Mouse (Mus musculus): ENCODE results near the gene Cuta. TPM values are rescaled to one million over a fixed set of nuclear protein-coding genes. Genes with fewer than 3 reads are reported as not detected.
A peak's percentile ranks its signal among the peaks of the same experiment; 100 is the strongest.

Cuta gene
- polyA plus RNA-seq, 1 experiment from 2014 or later: 152 TPM

DNA sequence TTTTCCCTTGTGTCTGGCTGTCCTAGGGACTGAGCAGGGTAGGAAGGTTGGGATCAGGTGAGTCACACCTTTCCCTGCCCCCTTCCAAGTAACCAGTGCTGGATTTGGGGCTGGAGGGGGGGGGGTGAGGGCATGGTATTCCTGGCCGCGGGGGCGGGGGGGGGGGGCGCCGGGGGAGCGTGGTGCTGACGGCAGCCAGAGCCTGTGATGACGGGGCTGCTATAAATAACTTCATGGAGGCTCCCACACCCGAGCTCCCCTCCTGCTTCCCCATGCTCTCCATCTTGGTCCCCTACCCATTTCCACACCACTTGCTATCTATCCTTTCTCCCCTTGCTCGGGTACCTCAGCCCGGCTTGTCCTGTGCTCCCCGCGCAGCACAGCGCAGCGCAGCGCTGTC is 14.4 kb upstream of the Cuta start:
- peaks cover 77% of the 10 kb centered on the region for H3K4me1 ChIP-seq
- H3K4me3 ChIP-seq: peak overlapping the region; percentile 48
- 5% methylated on average over 16 of the region's 16 CpGs for WGBS
- H3K9me3 ChIP-seq: no peaks in the 10 kb centered on the region
- no peaks in the 10 kb centered on the region; the same call in 1 of the 2 replicates for H3K27me3 ChIP-seq (replicated peaks)
- peak; percentile 24; the same call in 1 of the 2 replicates for ATAC-seq (ENCODE audit: extremely low read depth, insufficient number of reproducible peaks, low FRiP score, low TSS enrichment)
- H3K27ac ChIP-seq (replicated peaks): peak overlapping the region; percentile 95
- peak overlapping the region; percentile 64 for H3K4me2 ChIP-seq
- H3K36me3 ChIP-seq: peaks cover 38% of the 10 kb centered on the region
- H3K9ac ChIP-seq: peak overlapping the region; percentile 79

DNA sequence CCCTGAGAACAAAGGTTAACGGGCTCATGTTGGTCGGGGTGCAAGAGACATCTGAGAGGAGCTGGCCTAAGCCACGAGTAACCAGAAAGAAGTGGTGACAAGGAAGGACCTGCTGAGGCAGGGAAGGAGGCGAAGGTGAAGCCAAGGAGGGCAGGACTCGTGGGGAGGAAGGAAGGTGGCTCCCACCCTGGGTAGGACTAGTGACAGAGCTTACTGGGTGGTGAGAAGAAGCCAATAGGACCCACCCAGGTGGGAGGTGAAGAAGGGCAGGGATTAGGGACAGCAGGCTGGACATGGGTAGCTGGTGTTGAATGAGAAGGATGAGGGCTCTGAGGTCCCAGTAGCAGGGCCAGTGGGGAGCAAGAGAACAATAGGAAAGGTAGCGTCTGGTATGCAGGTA is 13.8 kb upstream of the Cuta start:
- no peaks in the 10 kb centered on the region for H3K9me3 ChIP-seq
- peaks cover 34% of the 10 kb centered on the region for H3K36me3 ChIP-seq
- H3K9ac ChIP-seq: peak overlapping the region; percentile 79
- H3K4me1 ChIP-seq: peaks cover 78% of the 10 kb centered on the region
- H3K27me3 ChIP-seq (replicated peaks): no peaks in the 10 kb centered on the region; the same call in 1 of the 2 replicates
- ATAC-seq (ENCODE audit: extremely low read depth, insufficient number of reproducible peaks, low FRiP score, low TSS enrichment): no peak
- 26% methylated on average over 6 of the region's 6 CpGs for WGBS
- H3K4me2 ChIP-seq: peak overlapping the region; percentile 64
- H3K27ac ChIP-seq (replicated peaks): peak overlapping the region; percentile 95
- H3K4me3 ChIP-seq: peak overlapping the region; percentile 48

DNA sequence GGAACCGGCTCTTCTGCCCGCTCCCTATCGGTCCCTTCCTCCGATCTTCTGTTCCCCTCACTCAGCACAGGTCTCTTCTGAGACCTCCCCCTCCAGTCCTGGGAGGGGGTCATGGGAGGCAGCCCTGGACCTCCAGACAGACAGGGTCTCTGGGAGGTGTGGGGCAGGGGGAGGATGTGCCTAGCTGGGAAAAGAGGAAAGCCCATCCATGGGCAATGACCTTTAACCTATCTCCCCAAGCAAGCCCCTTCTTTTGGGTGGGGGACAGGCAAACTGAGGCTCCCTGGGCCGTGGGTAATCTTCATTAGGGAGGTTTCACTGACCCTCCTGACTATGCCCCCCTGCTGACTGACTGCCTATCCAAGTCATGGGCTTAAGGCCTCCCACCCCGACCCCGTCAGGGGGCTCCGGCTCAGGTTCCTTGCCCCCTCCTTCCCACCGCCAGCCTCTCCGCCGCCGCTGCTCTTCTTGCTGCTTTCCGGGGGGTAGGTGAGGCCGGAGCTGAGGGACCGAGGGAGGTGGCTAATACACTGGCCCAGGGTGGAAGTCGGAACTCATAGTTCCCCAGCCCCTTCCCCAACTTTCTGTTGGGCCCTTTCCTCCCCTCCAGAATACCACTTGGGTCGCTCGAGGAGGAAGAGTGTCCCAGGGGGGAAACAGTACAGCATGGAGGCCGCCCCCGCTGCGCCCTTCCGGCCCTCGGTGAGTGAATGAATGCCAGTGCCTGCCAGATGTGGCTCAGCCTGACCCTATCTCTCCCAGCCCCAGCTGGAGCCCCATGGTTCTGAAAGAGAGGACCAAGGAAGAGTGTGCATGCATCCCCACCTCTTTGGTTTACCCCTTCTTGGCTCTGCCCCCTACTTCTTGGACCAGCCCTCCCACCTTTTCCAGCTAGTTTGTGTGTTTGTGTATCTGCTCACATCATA is 12.8 kb upstream of the Cuta start:
- Histone ChIP-seq H3K27me3 (replicated peaks) (no peaks in the 10 kb centered on the region; the same call in 1 of the 2 replicates), H3K36me3 (peaks cover 24% of the 10 kb centered on the region), H3K4me3 (peak overlapping the region; percentile 48), H3K27ac (replicated peaks) (peak overlapping the region; percentile 95), H3K4me1 (peaks cover 85% of the 10 kb centered on the region), H3K9ac (peak overlapping the region; percentile 79), H3K4me2 (peak overlapping the region; percentile 64), H3K9me3 (no peaks in the 10 kb centered on the region)
- no peak for ATAC-seq (ENCODE audit: extremely low read depth, insufficient number of reproducible peaks, low FRiP score, low TSS enrichment)
- 17% methylated on average over 23 of the region's 23 CpGs for WGBS

DNA sequence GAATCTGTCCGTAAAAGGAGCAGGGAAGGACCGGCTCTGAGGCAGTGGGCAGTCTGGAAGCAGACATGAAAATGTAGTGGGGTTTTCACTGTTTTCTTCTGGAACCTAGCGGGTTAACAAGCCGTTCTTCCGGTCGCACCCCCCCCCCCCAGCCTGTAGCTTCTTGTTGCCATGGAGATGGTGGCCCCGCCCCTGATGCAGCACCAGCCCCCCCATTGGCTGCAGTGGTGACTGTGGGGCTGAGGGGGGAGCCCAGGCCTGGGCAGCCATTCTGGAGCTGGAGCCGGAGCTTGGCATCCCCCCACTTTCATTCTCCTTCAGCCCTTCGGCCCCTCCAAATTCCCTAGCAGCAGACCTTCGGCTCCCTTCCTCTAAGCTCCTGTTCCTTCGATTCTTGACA is 12.0 kb upstream of the Cuta start:
- H3K4me1 ChIP-seq: peaks cover 85% of the 10 kb centered on the region
- H3K9me3 ChIP-seq: no peaks in the 10 kb centered on the region
- H3K36me3 ChIP-seq: peaks cover 16% of the 10 kb centered on the region
- peak overlapping the region; percentile 95 for H3K27ac ChIP-seq (replicated peaks)
- 1% methylated on average over 11 of the region's 11 CpGs for WGBS
- peak overlapping the region; percentile 48 for H3K4me3 ChIP-seq
- peak overlapping the region; percentile 64 for H3K4me2 ChIP-seq
- peak overlapping the region; percentile 79 for H3K9ac ChIP-seq
- no peaks in the 10 kb centered on the region; the same call in 1 of the 2 replicates for H3K27me3 ChIP-seq (replicated peaks)
- no peak for ATAC-seq (ENCODE audit: extremely low read depth, insufficient number of reproducible peaks, low FRiP score, low TSS enrichment)

DNA sequence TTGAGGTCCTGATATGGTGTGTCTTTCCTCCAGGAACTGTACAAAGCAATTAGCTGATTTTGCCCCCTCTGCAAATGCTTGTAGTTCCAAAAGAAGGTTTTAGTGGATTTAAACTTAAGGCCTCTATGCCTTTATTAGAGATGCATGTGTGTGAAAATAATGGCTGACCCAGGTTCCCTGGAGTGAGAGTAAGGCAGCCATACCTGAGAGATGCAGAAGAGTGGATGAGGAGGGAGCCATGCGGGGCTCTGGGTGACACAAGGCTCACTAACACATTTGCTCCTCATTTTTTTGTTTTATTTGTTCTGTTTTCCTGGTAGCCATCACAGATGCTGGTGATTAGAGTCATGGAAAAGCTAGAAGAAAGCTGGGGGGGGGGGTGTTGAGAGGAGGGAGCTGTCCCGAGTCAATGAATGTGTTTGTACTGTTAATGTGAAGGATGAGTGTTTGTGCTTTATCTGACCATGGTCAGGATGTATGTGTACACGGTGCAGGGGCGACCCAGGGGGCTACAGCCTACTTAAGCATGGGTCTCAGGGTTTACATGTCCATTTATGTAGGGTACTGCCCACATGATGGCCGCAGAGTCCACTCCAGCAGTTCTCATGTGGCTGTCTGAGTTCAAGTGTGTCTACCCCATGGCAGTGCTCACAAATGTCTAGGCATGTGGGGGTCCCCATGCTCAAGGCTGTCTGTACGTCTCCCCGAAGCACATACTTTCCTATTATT is 11.4 kb upstream of the Cuta start:
- Histone ChIP-seq H3K9me3 (no peaks in the 10 kb centered on the region), H3K36me3 (peaks cover 9% of the 10 kb centered on the region; the same call in 1 of the 2 replicates), H3K4me1 (peaks cover 89% of the 10 kb centered on the region), H3K27ac (replicated peaks) (peak overlapping the region; percentile 54), H3K9ac (peak overlapping the region; percentile 79), H3K4me2 (peak overlapping the region; percentile 64), H3K27me3 (replicated peaks) (no peaks in the 10 kb centered on the region; the same call in 1 of the 2 replicates), H3K4me3 (peak overlapping the region; percentile 48)
- WGBS: 35% methylated on average over 7 of the region's 7 CpGs
- no peak for ATAC-seq (ENCODE audit: extremely low read depth, insufficient number of reproducible peaks, low FRiP score, low TSS enrichment)

DNA sequence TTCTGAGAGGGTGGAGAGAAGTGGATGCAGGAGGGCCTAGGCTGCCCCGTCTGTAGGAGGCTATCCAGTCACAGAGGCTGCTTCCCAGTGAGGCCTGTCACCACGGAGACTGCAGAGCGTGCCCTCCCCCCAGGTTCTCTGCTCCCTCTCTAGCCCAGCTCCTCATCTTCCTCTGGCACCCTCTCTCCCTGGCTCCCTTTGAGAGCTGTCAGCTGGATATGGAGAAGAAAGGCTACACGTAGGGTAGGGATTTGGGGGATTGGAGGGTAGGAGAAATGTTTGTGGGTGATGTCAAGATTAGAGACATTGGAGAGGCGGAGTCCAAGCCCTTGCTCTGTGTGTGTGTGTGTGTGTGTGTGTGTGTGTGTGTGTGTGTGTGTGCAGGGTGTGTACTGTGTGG is 10.5 kb upstream of the Cuta start:
- Histone ChIP-seq H3K4me2 (peak overlapping the region; percentile 96), H3K27ac (replicated peaks) (peak overlapping the region; percentile 74), H3K4me3 (peak overlapping the region; percentile 79), H3K4me1 (peaks cover 87% of the 10 kb centered on the region), H3K9me3 (no peaks in the 10 kb centered on the region), H3K9ac (peak overlapping the region; percentile 94), H3K27me3 (replicated peaks) (peaks cover 3% of the 10 kb centered on the region; the same call in 1 of the 2 replicates), H3K36me3 (peaks cover under 1% of the 10 kb centered on the region; the same call in 1 of the 2 replicates)
- WGBS: 50% methylated on average over 5 of the region's 5 CpGs
- no peak for ATAC-seq (ENCODE audit: extremely low read depth, insufficient number of reproducible peaks, low FRiP score, low TSS enrichment)

DNA sequence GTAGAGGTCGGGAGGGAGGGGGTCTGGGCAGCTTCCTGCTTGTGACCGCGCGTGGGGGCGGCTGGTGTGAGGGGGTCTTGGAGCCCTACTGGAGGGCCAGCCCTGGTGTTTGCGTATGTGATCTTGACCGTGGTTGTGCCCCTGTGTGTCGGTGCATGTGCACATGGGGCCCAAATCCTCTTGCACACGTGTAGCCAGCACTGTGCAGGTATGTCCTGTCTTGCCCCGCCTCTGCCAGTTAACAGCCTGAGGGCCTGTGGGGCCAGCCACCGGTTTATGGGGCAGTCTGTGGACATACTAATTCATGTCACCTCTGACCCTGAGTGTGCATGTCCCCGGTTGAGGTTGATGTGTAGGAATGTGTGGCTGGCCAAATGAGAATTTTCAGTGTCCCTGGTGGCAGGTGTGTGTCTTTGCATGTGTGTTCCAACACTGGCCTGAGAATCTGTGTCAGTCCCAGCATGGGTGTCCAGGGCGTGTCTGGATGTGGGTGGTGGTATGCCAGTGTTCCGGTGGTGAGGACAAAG is 9.7 kb upstream of the Cuta start:
- Histone ChIP-seq H3K27me3 (replicated peaks) (peaks cover 3% of the 10 kb centered on the region; the same call in 1 of the 2 replicates), H3K4me1 (peaks cover 79% of the 10 kb centered on the region), H3K36me3 (no peaks in the 10 kb centered on the region), H3K27ac (replicated peaks) (peak overlapping the region; percentile 74), H3K4me3 (peak overlapping the region; percentile 79), H3K9ac (peak overlapping the region; percentile 94), H3K4me2 (peak overlapping the region; percentile 96), H3K9me3 (no peaks in the 10 kb centered on the region)
- WGBS: 11% methylated on average over 13 of the region's 14 CpGs
- ATAC-seq (ENCODE audit: extremely low read depth, insufficient number of reproducible peaks, low FRiP score, low TSS enrichment): no peak

DNA sequence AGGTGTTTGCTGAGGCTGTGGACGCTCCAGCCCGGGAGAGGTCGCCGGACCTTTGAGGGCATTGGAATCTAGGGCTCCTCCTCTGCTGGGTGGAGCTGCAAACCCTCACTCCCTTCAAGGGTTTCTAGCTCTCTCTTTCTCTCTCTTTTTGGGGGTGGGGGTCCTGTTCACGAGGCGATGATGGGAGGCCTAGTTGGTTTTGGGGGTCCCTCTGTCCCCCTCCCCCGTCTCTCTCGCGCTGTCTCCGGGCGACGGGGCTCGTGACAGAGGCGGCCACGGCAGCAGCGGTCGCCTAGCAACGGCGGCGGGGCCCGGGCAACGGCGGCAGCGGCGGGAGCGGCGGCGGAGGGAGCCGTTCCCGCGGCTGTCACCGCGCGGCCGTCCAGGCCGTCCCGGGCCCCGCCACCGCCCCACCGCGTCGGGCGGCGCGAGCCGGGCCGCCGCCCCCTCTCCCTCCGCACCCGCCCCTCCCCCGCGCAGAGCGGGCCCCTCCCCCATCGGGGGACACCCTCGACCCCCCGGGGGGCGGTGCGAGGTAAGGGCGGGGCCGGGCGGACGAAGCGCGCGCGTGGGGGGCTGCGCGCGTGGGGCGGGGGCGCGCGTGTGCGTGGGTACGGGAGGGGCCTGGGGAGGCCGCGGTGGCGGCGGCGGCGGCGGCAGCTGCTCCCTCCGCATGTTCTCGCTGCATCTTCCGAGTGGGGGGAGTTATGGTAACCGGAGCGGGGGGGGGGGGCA is 9.1 kb upstream of the Cuta start:
- peak overlapping the region; percentile 79 for H3K4me3 ChIP-seq
- no peaks in the 10 kb centered on the region for H3K36me3 ChIP-seq
- H3K9me3 ChIP-seq: no peaks in the 10 kb centered on the region
- peaks cover 3% of the 10 kb centered on the region; the same call in 1 of the 2 replicates for H3K27me3 ChIP-seq (replicated peaks)
- ATAC-seq (ENCODE audit: extremely low read depth, insufficient number of reproducible peaks, low FRiP score, low TSS enrichment): no peak
- H3K4me1 ChIP-seq: peaks cover 73% of the 10 kb centered on the region
- under 1% methylated on average over 55 of the region's 87 CpGs for WGBS
- peak overlapping the region; percentile 96 for H3K4me2 ChIP-seq
- H3K27ac ChIP-seq (replicated peaks): peak overlapping the region; percentile 74
- H3K9ac ChIP-seq: peak overlapping the region; percentile 94

DNA sequence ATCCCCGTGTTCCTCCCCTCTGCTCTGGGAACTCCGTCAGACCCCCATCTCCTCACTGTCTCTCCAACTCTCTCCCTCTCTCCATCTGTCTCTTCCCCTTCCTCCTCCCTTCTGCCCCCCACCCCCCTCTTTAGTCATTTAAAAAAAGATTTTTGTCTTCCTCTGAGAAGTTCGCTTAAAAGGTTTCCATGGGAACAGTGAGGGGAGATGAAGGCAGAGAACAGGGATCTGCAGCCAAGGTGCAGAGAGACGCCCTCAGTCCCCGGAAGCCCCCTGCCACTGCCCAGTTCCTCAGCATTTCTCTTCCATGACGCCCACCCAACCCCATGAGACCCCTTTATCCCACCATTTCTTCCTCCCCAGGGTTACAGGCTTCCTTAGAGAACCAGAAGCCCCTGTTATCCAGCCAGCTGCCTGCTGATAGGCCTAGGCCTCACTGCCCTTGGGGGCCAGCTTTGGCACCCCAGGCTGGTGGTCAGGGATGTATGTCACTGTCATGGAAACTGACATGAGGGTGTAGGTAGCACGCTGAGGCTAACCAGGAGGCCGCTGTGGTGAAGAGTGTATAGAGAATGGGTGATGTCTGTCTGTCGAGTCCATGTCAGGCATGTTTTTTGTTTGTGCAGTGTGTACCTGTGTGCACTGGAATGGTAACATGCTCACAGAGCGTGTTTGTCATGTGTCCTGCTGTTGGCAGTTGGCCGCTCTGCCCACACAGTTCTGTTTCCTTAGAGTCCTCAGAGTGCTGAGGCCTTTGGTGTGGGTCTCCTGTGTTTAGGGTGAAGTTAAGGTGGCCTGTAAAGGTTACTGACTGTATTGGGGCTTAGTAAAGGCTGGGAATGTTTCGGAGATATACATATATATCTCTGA is 8.1 kb upstream of the Cuta start:
- Histone ChIP-seq H3K4me1 (peaks cover 64% of the 10 kb centered on the region), H3K4me2 (peak overlapping the region; percentile 72), H3K27me3 (replicated peaks) (0 out of 2 replicates have a peak, but pooled peaks cover 3% of the 10 kb centered on the region), H3K9ac (peak overlapping the region; percentile 84), H3K27ac (replicated peaks) (peak overlapping the region; percentile 82), H3K4me3 (peak overlapping the region; percentile 51), H3K36me3 (no peaks in the 10 kb centered on the region), H3K9me3 (no peaks in the 10 kb centered on the region)
- no peak for ATAC-seq (ENCODE audit: extremely low read depth, insufficient number of reproducible peaks, low FRiP score, low TSS enrichment)
- 63% methylated on average over 12 of the region's 12 CpGs for WGBS

DNA sequence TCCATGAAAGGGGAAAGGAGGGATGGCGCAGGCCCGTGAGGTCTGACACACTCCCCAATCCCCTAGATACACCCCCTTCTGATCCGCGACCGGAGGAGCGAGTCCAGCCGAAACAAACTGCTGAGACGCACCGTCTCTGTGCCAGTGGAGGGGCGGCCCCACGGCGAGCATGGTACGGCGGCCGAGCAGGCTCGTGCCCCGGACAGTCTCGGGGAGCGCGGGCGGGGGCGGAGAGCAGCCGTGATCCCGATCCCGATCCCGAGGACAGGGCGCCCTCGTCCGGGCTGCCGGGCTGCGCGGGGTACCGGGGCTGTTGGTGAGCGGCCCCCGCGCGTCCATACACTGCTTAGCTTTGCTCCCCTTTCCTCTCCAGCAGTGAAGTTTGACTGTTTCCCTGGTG is 7.2 kb upstream of the Cuta start:
- Histone ChIP-seq H3K4me2 (peak overlapping the region; percentile 72), H3K9me3 (no peaks in the 10 kb centered on the region), H3K27me3 (replicated peaks) (0 out of 2 replicates have a peak, but pooled peaks cover 3% of the 10 kb centered on the region), H3K9ac (peak overlapping the region; percentile 84), H3K4me3 (peak overlapping the region; percentile 51), H3K27ac (replicated peaks) (peak overlapping the region; percentile 82), H3K4me1 (peaks cover 64% of the 10 kb centered on the region), H3K36me3 (no peaks in the 10 kb centered on the region)
- WGBS: 1% methylated on average over 36 of the region's 37 CpGs
- 0 out of 2 replicates have a peak, but pooled peaks have one; percentile 14 for ATAC-seq (ENCODE audit: extremely low read depth, insufficient number of reproducible peaks, low FRiP score, low TSS enrichment)

Data from heart, embryonic 13.5 days (tissue).